12 mouse cellular contexts compared by ENCODE assay signal in genomic region chr1:83396284-83396683, GRCm38 (mm10). TPM values are rescaled to one million over a fixed set of nuclear protein-coding genes. Genes with fewer than 3 reads are reported as not detected.
"Had no signal": no experiment of that assay in that cellular context is flagged by ENCODE, and none has a peak within 500 bp of the region (broad histone marks: within the 10 kb centered on the region; RNA-seq: fewer than 3 reads in every experiment).

No protein-coding gene starts in this region.

- DNase-seq: lung, adult 18-20 months; midbrain, embryonic 14.5 days; retina, postnatal 1 day; right cerebral cortex, postnatal 14 days; right cerebral cortex, postnatal 4 days; spleen, adult 18-20 months; thymus, adult 18-20 months; thymus, postnatal 14 days; thymus, postnatal 36 days had no signal

- ATAC-seq: midbrain, embryonic 16.5 days had no signal

RNA-seq across cellular contexts. Expression of gene Sphkap, which starts 11.7 kb away (rescaled TPM):
- total RNA-seq: megakaryocyte, adult 5-6 weeks; megakaryocyte-erythroid progenitor cell, adult 5-6 weeks had no signal
